Mouse (Mus musculus) thymus, postnatal 25 days (tissue): ENCODE measurements around the gene Tiam2.
"Not testable (repeated sequence)": the region's sequence is repeated elsewhere in the genome, so short reads cannot be mapped to it uniquely, and the experiment has no call there.

ENCODE experiments used
- DNase-seq: peaks from one replicate; pipeline ENCODE4 v3.0.0; 2022

Tiam2 gene

DNA sequence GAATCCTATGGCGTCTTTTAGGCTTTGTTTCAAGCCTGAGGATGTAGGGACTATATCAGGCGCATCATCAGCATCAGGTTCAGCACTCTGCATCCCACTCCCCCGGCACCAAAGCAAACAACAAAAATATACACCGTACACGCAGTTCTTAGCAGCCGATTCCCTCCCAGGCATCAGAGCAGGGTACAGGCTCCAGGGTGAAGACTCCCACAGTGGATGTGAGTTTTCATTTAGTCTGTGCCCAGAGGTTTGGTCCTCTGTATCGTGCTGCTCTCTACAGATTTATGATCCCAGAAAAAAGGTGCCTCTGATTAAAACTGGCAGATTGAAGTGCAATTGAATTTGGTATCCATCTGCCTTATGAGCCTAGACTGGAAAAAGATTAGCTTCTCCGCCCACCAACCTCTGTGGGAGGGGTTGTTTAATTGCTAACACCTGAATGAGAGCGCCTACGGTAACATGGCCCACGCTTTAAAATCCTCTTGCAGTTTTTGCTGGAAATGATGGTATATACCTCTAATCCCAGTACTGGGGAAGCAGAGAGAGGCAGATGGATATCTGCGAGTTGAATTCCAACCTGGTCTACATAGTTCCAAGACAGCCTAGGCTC, 19.0 kb downstream of the Tiam2 start:
- DNase-seq, result no peak

DNA sequence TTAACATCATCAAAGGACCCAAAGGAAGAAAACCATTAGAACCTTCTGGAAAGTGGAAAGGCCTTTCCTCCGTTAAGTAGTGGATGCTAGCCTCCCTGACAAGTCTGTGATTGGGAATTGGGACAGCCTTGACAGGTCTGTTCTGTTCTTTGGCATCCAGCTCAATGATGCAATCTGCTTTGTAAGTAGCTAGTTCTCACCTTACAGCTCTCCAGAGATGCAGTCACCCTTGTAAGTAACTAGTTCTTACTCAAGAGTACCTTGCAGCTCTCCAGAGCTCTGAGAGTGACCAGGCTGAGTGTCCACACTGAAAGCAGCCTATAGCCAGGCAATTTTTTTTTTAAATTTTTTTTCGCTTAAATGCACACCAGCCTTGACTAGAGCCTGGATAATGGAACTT, 21.4 kb downstream of the Tiam2 start:
- no peak for DNase-seq

DNA sequence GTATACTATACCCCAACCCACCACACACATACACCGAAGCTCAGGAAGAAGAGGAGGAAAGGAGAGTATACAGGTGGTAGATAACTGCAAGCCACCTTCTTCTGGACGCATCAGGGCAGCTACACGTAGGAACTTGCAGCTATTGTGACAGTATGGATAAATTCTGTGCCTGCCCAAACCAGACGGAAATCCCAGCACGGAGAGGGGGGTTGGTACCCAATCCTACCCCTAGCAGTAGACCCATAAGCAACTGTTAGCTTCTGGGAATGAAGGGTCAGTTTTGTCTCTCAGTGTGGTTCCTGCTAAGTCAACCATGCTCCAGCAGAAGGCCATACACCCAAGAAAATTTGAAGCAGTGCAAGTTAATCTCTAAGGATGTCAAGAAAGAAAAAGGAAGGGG, 23.0 kb downstream of the Tiam2 start:
- no peak for DNase-seq

DNA sequence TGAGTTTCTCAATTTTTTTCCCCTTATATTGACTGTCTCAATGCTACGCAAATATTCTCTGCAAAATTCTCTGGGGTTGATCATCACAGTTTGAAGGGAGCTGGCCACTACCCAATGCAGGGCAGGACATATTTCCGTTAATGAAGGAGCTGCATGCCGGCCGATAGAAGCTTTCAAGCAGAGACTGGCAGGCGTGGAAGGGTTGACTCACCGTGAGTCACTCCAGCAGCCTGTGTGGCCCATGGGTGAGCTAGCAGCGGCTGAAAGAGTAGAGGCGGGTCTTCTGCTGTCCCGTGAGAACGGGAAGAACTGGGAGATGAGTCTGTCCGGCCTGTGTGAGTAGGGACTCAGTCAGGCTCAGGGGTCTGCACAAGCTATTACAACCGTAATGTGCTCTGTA, 23.6 kb downstream of the Tiam2 start:
- no peak for DNase-seq

DNA sequence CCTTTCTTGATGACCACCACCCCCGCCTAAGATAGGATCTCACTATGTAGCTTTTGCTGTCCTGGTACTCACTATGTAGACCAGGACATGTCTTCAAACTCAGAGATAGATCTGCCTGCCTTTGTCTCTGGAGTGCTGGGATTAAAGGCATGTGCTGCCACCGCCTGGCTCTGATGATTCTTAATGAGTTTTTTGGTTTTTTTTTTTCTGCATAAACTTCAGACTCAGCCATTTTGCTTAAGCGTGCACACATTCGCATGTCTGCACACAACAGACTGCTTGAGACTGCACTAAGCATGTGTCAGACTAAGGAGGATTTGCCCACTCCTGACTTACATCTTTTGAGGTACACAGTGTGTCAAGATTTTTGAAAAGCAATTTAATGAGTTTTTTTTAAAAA, 24.0 kb downstream of the Tiam2 start:
- DNase-seq, result no peak

DNA sequence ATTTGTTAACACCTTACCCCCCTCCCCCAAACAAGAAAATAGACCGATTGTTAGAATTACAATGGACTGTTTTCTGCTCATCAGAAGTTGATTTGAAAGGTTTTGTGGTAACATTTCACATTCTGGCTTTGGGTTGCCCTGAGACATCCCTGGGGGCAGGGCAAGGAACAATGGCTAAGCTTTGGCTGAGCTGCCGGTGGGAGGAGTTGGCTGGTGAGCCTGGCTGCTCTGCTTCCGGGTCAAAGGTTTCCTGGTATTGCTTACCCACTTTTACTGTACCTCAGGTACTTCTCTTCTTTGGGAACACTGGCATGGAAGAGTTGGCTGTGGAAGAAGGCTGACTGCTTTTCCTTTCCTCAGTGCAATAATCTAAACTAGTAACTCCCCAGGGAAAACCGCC, 25.3 kb downstream of the Tiam2 start:
- no peak for DNase-seq

DNA sequence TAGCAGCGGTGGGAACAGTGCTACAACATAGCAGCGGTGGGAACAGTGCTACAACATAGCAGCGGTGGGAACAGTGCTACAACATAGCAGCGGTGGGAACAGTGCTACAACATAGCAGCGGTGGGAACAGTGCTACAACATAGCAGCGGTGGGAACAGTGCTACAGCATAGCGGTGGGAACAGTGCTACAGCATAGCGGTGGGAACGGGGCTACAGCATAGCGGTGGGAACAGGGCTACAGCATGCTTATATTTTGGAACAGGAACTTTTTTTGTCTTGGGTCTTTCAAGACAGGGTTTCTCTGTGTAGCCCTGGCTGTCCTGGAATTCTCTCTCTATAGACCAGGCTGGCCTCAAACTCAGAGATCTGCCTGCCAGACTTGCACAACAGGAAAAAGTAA, 26.8 kb downstream of the Tiam2 start:
- DNase-seq, result not testable (repeated sequence)

DNA sequence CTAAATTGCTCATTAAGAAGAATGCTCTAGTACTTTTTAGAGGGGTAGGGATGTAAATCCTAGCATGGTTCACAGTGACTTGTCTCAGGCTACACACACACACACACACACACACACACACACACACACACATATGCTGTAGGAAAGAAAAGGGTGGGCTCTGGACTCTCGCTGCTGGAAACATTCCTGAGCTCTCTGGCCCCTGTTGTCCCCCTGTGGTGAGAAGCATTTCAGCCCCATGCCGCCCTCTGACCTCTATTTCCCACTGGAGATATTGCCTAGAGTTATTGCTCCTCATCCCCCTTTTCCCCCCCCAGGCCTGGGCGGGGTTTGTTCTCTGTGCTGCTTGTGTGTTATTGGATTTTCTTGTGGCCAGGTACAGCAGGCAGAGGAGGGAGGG, 28.5 kb downstream of the Tiam2 start:
- no peak for DNase-seq

DNA sequence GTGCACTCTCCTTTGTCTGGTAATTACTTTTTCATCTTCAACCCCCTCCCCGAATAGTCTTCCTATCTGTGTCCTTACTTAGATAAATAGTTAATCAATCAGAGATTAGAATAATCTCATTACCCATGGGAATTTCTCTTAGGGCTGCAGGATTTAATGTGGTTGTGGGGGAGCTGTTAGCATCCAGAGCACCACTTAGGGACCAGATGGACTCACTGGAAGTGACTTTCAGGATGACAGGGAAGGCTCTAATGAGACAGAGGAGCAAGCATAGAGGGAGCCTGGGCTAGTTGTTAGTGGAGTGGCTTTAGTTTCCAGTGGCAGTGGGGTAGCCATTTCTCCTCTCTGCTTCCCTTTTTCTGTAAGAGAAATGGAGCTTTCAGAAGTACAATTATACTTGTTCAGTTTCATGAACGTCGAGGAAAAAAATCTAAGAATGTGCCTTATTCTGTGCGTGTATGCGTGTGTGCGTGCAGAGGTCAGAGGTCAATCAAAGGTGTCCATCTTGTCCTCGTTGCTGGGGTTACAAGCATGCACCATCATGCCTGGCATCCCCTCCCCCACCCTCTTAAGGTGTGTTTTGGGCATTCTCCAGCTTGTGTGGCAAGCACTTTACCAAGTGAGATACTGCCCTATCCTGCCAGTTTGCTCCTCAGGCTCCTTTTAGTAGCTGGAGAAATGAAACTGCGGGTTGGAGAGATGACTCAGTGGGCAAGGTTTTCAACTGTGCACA, 30.4 kb downstream of the Tiam2 start:
- no peak for DNase-seq

DNA sequence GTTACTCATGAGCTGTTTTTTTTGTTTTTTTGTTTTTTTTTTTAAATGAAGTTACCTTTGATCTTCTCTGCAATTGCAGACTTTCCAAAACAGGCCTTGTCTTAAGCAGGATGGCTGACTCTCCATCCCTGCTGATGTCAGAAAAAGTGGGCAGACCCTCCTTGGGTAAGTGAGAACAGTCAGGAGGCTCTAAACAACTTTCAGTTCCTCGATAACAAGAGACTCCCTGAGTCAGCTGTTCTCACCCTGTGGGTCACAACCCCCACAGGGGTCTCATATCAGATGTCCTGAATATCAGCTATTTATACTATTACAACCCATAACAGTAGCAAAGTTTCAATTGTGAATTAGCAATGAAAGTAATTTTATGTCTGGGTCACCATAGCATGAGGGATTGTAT, 33.9 kb downstream of the Tiam2 start:
- no peak for DNase-seq

DNA sequence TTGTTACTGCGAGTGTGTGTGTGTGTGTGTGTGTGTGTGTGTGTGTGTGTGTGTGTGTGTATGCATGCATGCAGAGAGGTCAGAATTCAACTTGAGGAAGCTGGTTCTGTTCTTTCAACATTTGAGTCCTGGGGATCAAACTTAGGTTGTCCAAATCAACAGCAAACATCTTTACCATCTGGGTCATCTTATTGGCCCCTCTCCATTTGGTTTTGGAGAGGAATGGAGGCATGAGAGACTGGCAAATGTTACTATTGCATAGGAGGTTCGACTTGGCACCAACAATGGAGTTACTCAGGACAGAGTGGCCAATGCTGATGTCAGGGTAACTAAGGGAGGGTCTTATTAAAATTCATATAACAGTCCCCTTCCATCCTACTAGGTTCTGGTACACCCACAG, 35.4 kb downstream of the Tiam2 start:
- no peak for DNase-seq

DNA sequence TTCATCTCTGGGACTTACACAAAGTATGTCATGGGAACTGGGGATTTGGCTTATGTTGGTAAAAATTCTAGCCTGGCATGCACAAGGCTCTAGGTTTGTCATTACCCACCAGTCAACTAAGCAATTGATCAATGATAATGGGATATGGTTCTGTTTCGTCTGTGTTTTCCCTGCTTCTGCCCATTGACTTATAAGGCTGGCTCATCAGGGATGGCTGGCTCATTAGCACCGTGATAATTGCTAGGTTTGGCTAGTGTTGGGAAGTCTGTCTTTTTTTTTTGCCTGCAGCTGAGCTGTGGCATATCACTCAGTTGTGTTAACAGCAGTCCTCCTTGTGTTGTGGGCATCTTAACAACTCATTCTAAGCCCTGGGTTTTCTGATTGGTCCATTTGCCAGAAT, 36.8 kb downstream of the Tiam2 start:
- no peak for DNase-seq

DNA sequence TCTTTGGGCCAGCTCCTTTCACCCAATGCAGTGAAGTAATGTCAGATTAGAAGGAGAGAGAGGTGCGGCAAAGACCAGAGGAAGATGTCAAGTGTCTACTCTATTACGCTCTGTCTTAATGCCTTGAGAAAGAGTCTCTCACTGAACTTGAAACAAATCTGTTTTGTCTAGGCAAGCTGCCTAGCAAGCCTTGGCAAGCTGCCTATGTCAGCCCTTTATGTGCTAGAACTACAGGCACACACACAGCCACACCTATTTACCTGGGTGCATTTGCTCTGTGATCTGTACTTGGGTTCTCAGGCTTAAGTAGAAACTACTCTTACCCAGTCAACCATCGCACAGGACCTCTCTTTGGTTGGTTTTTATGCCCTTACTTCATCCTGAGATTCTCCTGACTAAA, 40.4 kb downstream of the Tiam2 start:
- no peak for DNase-seq

DNA sequence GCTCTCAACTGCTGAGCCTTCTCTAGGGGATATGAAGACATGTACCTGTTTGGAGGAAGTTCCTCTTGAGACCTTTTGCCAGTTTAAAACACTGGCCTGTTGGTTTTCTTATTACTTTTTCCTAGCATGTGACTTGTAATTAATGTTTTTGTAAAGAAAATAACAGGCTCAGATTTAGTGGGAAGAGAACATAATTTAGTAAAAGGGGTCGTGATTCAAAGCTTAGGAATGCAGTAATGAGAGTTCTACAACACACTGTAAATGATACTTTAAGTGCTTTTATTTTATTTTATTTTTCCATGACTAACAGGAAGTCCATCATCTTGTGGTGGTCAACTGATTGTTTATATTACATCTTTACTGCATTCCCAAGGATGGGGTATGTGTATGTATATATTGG, 42.0 kb downstream of the Tiam2 start:
- no peak for DNase-seq

DNA sequence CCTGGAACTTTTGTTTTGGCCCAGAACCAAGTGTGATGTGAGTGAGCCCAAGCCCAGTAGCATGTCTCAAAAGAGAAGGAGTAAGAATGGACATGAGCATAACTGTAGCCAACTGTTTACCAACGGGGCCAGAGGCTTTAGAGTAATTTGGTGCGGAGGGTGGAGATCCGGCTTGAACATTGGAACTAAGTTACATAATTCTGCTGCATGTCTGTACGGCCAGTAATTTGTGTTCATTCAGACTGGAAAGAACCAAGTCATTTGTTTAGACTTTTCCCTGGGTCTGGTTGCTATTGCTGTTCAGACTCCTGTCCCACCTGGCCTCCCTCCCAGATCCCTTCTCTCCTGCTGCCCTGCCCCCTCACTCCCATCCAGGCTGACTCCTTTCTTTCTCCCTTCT, 43.3 kb downstream of the Tiam2 start:
- DNase-seq, result no peak

DNA sequence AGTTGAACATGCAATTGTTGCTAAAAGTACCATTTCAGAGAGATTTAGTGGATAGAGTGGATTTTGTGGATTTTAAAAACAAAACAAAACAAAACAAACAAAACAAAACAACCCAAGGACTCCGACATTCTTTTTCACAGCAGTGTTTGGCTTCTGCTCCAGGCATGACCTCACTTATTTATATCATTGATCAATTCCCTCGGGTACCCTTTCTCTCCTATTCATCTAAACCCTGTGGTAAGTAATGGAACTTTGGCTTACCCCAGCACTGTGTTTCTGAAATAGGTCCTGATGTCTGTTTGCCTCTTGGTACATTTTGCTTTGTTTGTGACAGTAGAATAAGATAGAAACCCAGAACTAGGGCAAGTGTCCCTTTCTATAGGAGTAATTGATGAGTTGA, 52.2 kb downstream of the Tiam2 start:
- DNase-seq, result no peak

DNA sequence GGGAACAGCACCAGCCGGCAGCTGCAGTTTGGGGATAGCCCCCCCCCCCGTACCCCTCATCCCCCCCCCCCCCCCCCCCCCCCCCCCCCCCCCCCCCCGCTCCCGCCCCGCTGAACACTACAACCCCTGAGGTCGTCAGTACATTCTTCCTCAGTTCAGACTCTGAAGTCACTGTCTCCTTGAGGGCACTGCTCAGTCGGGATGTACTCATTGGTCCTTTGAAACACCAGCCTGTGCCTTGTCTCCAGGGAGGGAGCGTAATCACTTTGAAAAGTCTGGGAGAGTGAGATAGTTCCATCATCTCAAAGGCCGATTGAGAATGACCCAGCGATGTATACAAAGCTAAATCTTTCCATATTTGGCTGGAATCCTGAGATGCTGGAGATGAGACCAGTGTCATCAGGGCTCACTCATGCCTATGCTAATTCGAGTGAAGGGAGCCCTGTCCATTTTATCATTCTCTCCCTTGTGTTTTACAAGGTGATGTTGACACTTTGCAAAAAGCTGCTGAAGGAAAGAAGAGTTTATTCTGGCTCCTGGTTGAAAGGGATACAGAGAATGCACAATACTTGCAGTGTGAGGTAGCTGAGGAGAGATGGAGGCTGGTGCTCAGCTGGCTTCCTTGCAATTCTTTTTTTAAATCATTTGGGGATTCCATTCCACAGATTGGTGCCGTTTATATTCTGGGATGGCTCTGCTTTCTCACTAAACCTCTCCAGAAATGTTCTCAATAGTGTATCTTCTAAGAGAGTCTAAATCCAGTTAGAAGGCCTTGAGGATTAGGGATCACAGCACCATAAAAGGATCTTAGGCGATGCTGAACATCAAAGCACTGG, 53.6 kb downstream of the Tiam2 start:
- DNase-seq, result no peak

DNA sequence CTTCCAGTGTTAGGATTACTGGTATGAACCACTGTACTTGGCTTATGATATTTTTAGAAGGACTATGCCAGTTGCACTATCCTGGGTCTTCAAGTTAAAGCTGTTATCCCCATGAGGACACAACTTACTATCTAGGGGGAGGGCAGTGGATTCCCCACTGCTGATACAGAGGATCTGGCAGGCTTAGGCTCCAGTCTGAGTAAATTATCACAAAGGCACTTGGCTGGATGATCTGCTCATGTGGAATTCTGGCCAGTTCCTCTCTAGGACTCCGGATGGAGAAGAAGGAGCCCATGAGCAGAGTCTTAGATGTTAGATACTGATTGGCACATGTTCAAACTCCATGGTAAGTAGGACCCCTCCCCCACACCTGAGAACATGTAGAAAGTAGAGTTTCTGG, 59.0 kb downstream of the Tiam2 start:
- no peak for DNase-seq

DNA sequence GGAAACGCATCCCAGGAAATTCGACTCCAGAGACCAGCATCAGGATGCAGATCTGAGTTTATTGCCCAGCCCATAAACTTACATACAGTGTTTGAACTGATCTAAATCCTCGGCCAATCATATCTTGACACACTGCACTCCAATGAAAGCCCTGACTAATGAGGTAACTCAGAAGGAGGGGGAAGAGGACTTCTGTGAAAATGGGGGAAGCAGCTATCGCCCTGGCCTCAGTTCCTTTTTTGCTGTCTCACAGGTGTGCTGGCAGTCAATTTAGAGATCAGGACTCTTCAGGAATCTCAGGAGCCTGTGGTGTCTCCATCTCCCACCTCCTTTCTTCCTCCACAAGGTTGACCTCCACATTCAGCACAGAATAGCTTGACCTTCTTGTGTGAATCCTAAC, 61.4 kb downstream of the Tiam2 start:
- DNase-seq, result no peak

DNA sequence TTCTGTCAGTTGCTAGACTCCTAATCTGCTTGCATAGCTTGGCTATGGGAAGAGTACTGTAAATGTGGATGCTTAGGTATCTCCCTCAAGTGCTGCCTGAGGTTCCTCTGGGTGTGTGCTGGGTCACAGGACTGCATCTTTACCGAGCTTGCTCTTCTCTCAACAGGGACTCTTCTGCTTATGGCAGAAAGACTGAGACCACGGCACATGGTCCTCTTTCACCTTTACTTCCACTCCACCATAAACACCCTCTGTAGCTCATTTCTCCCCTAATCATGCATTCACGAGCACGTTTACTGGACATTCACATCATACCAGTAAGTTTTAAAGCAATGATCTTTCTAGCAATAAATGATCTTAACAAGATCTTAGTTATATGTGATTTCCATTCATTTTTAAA, 63.4 kb downstream of the Tiam2 start:
- DNase-seq, result no peak

DNA sequence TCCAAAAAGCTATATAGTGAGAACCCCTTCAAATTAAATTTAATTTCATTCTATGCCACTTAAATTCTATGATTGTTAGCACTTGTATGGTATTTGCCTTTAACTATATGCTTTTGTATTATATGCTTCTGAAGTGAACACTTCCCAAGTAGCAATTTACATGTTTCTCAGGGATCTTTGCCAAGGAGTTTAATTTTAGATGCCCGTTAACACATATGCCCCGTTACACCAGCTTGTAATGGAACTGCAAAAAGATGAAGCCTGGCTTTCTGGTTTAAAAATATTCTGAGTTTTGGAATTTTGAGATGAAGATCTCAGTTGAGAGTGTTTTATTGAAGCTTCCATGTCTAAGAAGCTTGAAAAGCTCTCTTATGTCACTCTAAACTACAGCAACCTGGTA, 67.6 kb downstream of the Tiam2 start:
- no peak for DNase-seq

DNA sequence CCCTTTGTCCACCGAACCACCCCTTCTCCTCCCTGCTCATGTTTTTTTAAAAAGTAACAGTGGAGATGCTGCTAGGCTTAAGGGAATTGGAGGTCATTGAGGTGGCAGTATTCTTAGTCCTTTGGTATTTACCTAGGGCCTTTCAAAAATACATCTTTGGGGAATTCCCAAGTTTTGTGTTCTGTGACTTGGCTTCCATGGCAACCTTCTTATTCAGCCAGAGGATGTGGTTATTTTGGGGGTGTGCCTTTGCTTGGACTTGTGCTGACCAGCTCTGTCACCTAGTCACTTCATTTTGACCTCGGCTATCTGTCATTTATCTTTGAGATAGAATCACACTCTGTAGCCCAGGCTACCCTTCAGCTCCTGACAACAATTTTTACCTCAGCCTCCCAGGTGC, 68.6 kb downstream of the Tiam2 start:
- no peak for DNase-seq

DNA sequence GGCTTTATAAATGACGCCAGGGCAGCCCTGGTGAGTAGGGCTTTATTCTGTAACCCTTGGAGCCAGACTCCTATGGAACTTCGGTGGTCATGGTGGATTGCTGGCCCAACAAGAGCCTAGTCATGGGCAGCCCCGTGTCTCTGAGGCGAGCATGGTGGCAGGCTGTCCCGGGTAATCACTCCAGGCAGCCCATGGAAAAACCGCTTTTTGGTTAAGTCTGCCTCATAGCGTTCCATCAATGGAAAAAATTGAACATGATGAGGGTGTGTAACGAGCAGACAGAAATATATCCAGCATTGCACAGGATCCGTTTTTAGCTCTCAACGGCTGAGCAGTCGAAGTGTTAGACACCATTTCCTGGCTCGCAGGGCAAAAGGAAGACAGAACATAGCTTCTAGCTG, 70.5 kb downstream of the Tiam2 start:
- no peak for DNase-seq

DNA sequence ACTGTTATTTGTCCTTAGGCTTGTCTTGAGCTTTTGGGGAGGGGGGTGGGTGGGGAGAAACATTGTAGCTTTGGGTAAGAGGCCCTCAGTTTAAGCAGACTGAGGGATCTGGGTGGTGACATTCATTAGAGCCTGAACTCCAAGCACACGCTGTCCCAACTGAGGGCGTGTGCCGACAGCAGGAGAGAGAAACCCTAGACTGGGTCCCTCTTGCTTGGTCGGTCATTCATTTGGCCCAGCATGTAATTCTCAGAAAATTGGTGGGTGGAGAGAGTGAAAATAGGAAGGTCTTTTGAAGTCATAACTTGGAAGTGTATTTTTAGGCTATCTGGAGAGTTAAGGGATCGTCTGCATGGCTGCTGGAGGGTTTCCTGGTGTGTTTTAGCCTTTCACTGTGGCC, 71.5 kb downstream of the Tiam2 start:
- DNase-seq, result no peak
